Mouse (Mus musculus): ENCODE measurements around the gene Cycs. TPM values are rescaled to one million over a fixed set of nuclear protein-coding genes. Genes with fewer than 3 reads are reported as not detected.

The Cycs gene
- polyA plus RNA-seq, 1 experiment from 2014 or later: 73.5 TPM

DNA sequence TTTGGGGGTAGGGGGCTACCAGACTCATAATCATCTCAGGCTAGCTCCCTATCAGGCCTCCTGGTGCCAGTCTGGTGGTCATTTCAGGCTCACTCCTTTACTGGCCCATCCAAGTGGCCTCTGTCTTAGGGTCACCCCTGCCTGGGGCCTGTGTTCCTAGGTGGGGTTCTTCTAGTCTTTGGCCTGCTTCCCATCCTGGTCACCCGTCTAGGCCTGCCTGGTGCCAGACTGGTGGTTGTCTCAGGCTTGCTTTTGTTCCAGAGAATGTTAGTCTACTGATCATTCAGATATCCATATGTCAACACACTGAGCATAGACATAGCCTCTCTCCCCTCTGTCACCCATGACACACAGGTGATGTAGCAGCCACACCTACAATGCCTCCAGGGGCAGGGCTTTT, 26.7 kb downstream of the Cycs start:
- no peak overlapping the region for H3K4me2 ChIP-seq
- no peak overlapping the region for H3K27ac ChIP-seq
- no peak overlapping the region for H3K4me3 ChIP-seq
- no peak overlapping the region for H3K9ac ChIP-seq
- ATAC-seq (ENCODE audit: low FRiP score): no peak
- no peaks in the 10 kb centered on the region for H3K36me3 ChIP-seq
- no peaks in the 10 kb centered on the region for H3K9me3 ChIP-seq
- 85% methylated on average over 1 of the region's 1 CpGs for WGBS
- no peaks in the 10 kb centered on the region for H3K4me1 ChIP-seq (replicated peaks)
- H3K27me3 ChIP-seq: no peaks in the 10 kb centered on the region

DNA sequence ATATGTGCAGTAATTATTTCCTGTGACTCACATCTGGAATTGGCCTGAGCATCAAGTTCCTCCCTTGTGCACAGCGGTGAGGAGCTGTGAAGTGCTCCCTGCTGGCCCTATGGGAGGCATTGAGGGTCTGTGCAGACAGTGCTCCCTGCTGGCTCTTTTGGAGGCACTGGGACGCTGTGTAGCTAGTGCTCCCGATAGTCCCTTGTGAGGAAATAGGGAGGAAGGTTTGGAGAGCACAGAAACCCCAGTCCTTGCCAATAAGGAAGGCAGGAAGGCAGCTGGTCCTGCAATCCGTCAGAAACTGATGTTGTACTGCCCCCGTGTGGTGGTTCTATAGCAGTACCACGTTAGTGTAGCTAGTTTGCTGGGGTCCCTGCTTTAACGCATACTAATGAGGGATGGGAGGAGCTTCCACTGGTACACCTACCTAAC, 29.9 kb downstream of the Cycs start:
- ATAC-seq (ENCODE audit: low FRiP score): peak; percentile 87
- Histone ChIP-seq H3K9ac (no peak overlapping the region), H3K4me3 (no peak overlapping the region), H3K4me1 (replicated peaks) (no peaks in the 10 kb centered on the region), H3K27ac (no peak overlapping the region), H3K27me3 (no peaks in the 10 kb centered on the region), H3K36me3 (no peaks in the 10 kb centered on the region), H3K4me2 (no peak overlapping the region), H3K9me3 (no peaks in the 10 kb centered on the region)
- WGBS: 11% methylated on average over 7 of the region's 7 CpGs

GRCm38 (mm10) chr6:50535346-50535745, 31.0 kb downstream of the Cycs start:
- 90% methylated on average over 3 of the region's 3 CpGs for WGBS
- Histone ChIP-seq H3K27ac (no peak overlapping the region), H3K27me3 (no peaks in the 10 kb centered on the region), H3K36me3 (no peaks in the 10 kb centered on the region), H3K4me2 (no peak overlapping the region), H3K4me1 (replicated peaks) (no peaks in the 10 kb centered on the region), H3K4me3 (no peak overlapping the region), H3K9ac (no peak overlapping the region), H3K9me3 (no peaks in the 10 kb centered on the region)
- no peak for ATAC-seq (ENCODE audit: low FRiP score)

DNA sequence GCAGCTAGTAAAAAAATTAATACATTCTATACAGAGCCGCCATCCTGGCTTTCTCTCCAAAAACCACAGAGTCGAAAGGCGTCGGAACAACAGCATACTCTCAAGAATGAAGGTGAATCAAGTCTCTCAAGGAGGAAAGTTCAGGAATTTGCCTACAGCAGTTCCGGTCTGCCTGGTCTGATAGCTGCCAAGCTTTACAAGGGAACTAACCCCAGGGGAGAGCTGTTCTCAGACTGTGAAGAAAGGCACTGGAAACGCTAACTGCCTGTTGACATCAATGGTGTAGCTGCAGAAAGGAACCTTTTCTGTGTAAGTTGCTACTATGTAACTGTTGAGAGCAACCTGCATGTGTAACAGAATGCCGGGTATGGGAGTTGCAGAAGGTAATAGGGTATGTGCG, 34.4 kb downstream of the Cycs start:
- Histone ChIP-seq H3K4me2 (no peak overlapping the region), H3K9ac (no peak overlapping the region), H3K27ac (no peak overlapping the region), H3K4me1 (replicated peaks) (no peaks in the 10 kb centered on the region), H3K27me3 (no peaks in the 10 kb centered on the region), H3K9me3 (no peaks in the 10 kb centered on the region), H3K36me3 (no peaks in the 10 kb centered on the region), H3K4me3 (no peak overlapping the region)
- ATAC-seq (ENCODE audit: low FRiP score): no peak
- 76% methylated on average over 8 of the region's 8 CpGs for WGBS

- Histone ChIP-seq H3K4me3 (no peak overlapping the region), H3K36me3 (no peaks in the 10 kb centered on the region), H3K9me3 (no peaks in the 10 kb centered on the region), H3K27ac (no peak overlapping the region), H3K4me2 (no peak overlapping the region), H3K9ac (no peak overlapping the region), H3K27me3 (no peaks in the 10 kb centered on the region), H3K4me1 (replicated peaks) (peaks cover 6% of the 10 kb centered on the region; the same call in 1 of the 2 replicates)
- 83% methylated on average over 3 of the region's 3 CpGs for WGBS
- ATAC-seq (ENCODE audit: low FRiP score): no peak
These were observed 35.3 kb downstream of the Cycs start for GRCm38 (mm10) chr6:50531003-50531402.

GRCm38 (mm10) chr6:50529194-50529593, 37.1 kb downstream of the Cycs start:
- no peak overlapping the region for H3K4me2 ChIP-seq
- 93% methylated on average over 11 of the region's 11 CpGs for WGBS
- no peaks in the 10 kb centered on the region for H3K27me3 ChIP-seq
- no peak for ATAC-seq (ENCODE audit: low FRiP score)
- H3K4me1 ChIP-seq (replicated peaks): peaks cover 7% of the 10 kb centered on the region; the same call in 1 of the 2 replicates
- no peak overlapping the region for H3K27ac ChIP-seq
- no peaks in the 10 kb centered on the region for H3K36me3 ChIP-seq
- no peak overlapping the region for H3K4me3 ChIP-seq
- no peaks in the 10 kb centered on the region for H3K9me3 ChIP-seq
- no peak overlapping the region for H3K9ac ChIP-seq

- Histone ChIP-seq H3K9ac (no peak overlapping the region), H3K36me3 (no peaks in the 10 kb centered on the region), H3K4me3 (no peak overlapping the region), H3K27ac (no peak overlapping the region), H3K9me3 (no peaks in the 10 kb centered on the region), H3K4me1 (replicated peaks) (peaks cover 7% of the 10 kb centered on the region; the same call in 1 of the 2 replicates), H3K4me2 (no peak overlapping the region), H3K27me3 (no peaks in the 10 kb centered on the region)
- ATAC-seq (ENCODE audit: low FRiP score): no peak
- 73% methylated on average over 9 of the region's 9 CpGs for WGBS
These were observed 38.9 kb downstream of the Cycs start for GRCm38 (mm10) chr6:50527416-50527815.

- H3K27me3 ChIP-seq: no peaks in the 10 kb centered on the region
- no peak overlapping the region for H3K4me2 ChIP-seq
- WGBS: 20% methylated on average over 7 of the region's 7 CpGs
- no peak overlapping the region for H3K9ac ChIP-seq
- H3K36me3 ChIP-seq: no peaks in the 10 kb centered on the region
- no peak overlapping the region for H3K27ac ChIP-seq
- H3K4me3 ChIP-seq: no peak overlapping the region
- H3K4me1 ChIP-seq (replicated peaks): peaks cover 7% of the 10 kb centered on the region; the same call in 1 of the 2 replicates
- no peak for ATAC-seq (ENCODE audit: low FRiP score)
- H3K9me3 ChIP-seq: no peaks in the 10 kb centered on the region
These were observed 39.7 kb downstream of the Cycs start for GRCm38 (mm10) chr6:50526597-50527024.

GRCm38 (mm10) chr6:50525846-50526245, 40.5 kb downstream of the Cycs start:
- no peak overlapping the region for H3K4me3 ChIP-seq
- H3K4me1 ChIP-seq (replicated peaks): peaks cover 7% of the 10 kb centered on the region; the same call in 1 of the 2 replicates
- no peaks in the 10 kb centered on the region for H3K36me3 ChIP-seq
- no peaks in the 10 kb centered on the region for H3K9me3 ChIP-seq
- H3K27ac ChIP-seq: no peak overlapping the region
- no peak for ATAC-seq (ENCODE audit: low FRiP score)
- H3K4me2 ChIP-seq: no peak overlapping the region
- whole genome bisulfite sequencing: 65% methylated on average over 8 of the region's 8 CpGs
- no peaks in the 10 kb centered on the region for H3K27me3 ChIP-seq
- H3K9ac ChIP-seq: no peak overlapping the region

DNA sequence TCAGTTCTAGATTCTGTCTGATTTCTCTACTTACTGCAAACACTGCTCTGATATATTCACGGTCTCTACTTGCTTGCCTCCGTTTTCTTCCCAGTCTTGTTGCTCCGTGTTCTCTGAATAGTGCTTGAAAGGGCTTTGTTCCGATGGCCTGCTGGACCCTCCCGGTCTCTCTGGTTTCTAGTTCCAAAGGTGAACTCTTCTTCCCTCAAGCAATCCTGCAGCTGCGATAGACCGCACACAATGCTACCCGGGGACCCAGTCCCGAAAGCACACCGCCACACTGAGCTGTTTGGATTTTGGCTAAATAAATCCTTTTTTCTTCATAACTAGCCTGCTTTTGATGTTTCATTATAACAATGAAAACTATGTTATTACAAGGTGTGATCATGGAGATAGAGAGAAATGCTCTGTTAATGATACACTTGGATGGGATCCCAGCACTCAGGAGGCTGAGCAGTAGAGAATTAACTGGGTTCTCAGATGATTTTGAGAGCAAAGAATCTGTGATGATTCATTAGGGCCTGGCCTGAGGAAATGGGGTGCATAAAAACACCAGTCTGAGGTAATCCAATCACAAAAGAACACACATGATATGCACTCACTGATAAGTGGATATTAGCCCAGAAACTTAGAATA, 42.0 kb downstream of the Cycs start:
- Histone ChIP-seq H3K36me3 (no peaks in the 10 kb centered on the region), H3K27ac (no peak overlapping the region), H3K9ac (no peak overlapping the region), H3K4me2 (no peak overlapping the region), H3K4me3 (no peak overlapping the region), H3K27me3 (no peaks in the 10 kb centered on the region), H3K9me3 (no peaks in the 10 kb centered on the region), H3K4me1 (replicated peaks) (peaks cover 7% of the 10 kb centered on the region; the same call in 1 of the 2 replicates)
- WGBS: 85% methylated on average over 10 of the region's 10 CpGs
- no peak for ATAC-seq (ENCODE audit: low FRiP score)

DNA sequence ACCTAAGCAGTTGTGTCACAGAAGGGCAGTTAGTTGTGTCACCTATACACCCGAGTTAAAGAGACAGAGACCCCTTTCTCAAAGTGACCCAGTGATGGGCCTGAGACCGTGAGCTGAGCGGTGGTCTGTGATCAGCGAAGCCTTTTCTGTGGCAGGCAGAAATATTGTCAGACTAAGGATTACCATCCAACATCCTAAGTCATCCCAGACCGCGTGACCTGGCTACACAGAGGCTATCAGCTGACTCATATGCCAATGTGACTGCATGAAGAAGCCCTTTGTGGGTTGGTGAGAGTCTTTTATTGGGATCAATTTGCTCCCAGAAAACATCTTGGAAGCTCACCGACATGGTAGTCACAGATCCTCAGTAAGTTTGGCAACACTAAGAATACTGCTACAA, 43.6 kb downstream of the Cycs start:
- 97% methylated on average over 7 of the region's 7 CpGs for WGBS
- no peak overlapping the region for H3K4me2 ChIP-seq
- H3K4me1 ChIP-seq (replicated peaks): peaks cover 7% of the 10 kb centered on the region; the same call in 1 of the 2 replicates

GRCm38 (mm10) chr6:50521532-50522135, 44.7 kb downstream of the Cycs start:
- Histone ChIP-seq H3K9ac (no peak overlapping the region), H3K9me3 (no peaks in the 10 kb centered on the region), H3K27me3 (no peaks in the 10 kb centered on the region), H3K4me1 (replicated peaks) (peaks cover 7% of the 10 kb centered on the region; the same call in 1 of the 2 replicates), H3K4me2 (no peak overlapping the region), H3K36me3 (no peaks in the 10 kb centered on the region), H3K27ac (no peak overlapping the region), H3K4me3 (no peak overlapping the region)
- ATAC-seq (ENCODE audit: low FRiP score): no peak
- WGBS: 90% methylated on average over 7 of the region's 7 CpGs

More for the DNA sequence above, 43.6 kb downstream of the Cycs start:
- no peak overlapping the region for H3K4me3 ChIP-seq
- no peak overlapping the region for H3K27ac ChIP-seq
- H3K27me3 ChIP-seq: no peaks in the 10 kb centered on the region
- ATAC-seq (ENCODE audit: low FRiP score): no peak
- no peak overlapping the region for H3K9ac ChIP-seq
- H3K36me3 ChIP-seq: no peaks in the 10 kb centered on the region
- H3K9me3 ChIP-seq: no peaks in the 10 kb centered on the region

GRCm38 (mm10) chr6:50520139-50520538, 46.2 kb downstream of the Cycs start:
- Histone ChIP-seq H3K27me3 (no peaks in the 10 kb centered on the region), H3K4me2 (no peak overlapping the region), H3K4me3 (no peak overlapping the region), H3K9ac (no peak overlapping the region), H3K36me3 (no peaks in the 10 kb centered on the region), H3K4me1 (replicated peaks) (no peaks in the 10 kb centered on the region), H3K27ac (no peak overlapping the region), H3K9me3 (no peaks in the 10 kb centered on the region)
- ATAC-seq (ENCODE audit: low FRiP score): no peak
- WGBS: 89% methylated on average over 5 of the region's 5 CpGs
